Mouse (Mus musculus) E14TG2a.4 (cell line): Measurements from ENCODE around the gene Actg2.

Experiments
- CTCF ChIP-seq: conservative IDR thresholded peaks from 2 replicates; pipeline ENCODE4 v1.5.1; 2014; ENCODE audit warnings: low read length
- NANOG ChIP-seq: IDR thresholded peaks from 2 replicates; pipeline ENCODE4 v1.6.1; 2014; ENCODE audit warnings: borderline replicate concordance, low read length, mixed read lengths

DNA sequence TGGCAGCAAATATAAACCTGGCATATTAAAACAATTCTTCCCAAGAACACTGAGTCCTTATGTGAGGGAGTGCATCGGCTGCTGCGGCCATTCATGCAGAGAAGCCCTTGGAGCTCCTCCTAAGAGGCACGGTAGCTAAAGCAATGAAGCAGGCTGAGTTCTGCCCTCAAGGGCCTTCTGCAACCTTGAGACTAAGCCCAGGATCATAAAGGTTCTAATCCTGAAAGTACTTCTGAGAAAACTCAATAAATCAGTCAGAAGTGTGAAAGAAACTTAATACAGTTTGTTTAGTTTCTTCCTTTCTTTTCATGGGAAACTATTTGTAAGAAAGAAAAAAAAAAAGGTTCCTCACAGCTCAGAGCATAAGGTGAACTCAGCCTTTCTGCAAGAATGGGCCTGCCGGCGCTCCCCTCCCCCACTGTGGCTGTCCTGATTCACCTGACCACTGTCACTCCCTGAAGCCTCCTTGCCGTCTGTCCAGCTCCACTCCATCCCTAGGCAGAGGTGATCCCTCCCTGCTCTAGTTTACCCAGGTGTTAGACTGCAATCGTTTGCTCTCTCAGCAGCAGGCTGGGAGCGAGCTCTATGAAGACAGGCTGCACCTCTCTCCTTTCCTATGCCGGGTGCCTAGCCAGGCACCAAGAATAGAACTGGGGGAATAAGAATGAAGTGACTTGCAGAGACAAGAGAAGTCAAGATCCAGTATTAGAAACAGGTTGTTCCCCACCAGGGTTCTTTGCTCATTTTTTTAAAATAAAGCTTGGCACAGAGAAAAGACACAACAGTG, 34.3 kb downstream of the Actg2 start:
- TF ChIP-seq CTCF (no peak), NANOG (no peak)
